Mouse (Mus musculus): ENCODE data around the gene B3galt1.

The B3galt1 gene

GRCm38 (mm10) chr2:67948408-67948807 is 382.7 kb downstream of the B3galt1 start:
- no peak for DNase-seq (ENCODE audit: low spot score)

- no peak for DNase-seq (ENCODE audit: low spot score)
Observed at GRCm38 (mm10) chr2:67956182-67956581, 390.5 kb downstream of the B3galt1 start.

- no peak for DNase-seq (ENCODE audit: low spot score)
Observed at GRCm38 (mm10) chr2:67957561-67957960, 391.9 kb downstream of the B3galt1 start.

- no peak for DNase-seq (ENCODE audit: low spot score)
Observed at GRCm38 (mm10) chr2:67960711-67961110, 395.0 kb downstream of the B3galt1 start.

GRCm38 (mm10) chr2:67968812-67969211 is 403.1 kb downstream of the B3galt1 start:
- DNase-seq (ENCODE audit: low spot score) = no peak

GRCm38 (mm10) chr2:67971091-67971490 is 405.4 kb downstream of the B3galt1 start:
- no peak for DNase-seq (ENCODE audit: low spot score)

- DNase-seq (ENCODE audit: low spot score) = no peak
Observed at GRCm38 (mm10) chr2:67971576-67971975, 405.9 kb downstream of the B3galt1 start.

- no peak for DNase-seq (ENCODE audit: low spot score)
Observed at GRCm38 (mm10) chr2:67975764-67976163, 410.1 kb downstream of the B3galt1 start.

GRCm38 (mm10) chr2:67976488-67976887 is 410.8 kb downstream of the B3galt1 start:
- no peak for DNase-seq (ENCODE audit: low spot score)

- no peak for DNase-seq (ENCODE audit: low spot score)
Observed at GRCm38 (mm10) chr2:67977620-67978262, 412.1 kb downstream of the B3galt1 start.

GRCm38 (mm10) chr2:67983563-67983962 is 417.9 kb downstream of the B3galt1 start:
- no peak for DNase-seq (ENCODE audit: low spot score)

GRCm38 (mm10) chr2:67985133-67985532 is 419.5 kb downstream of the B3galt1 start:
- DNase-seq (ENCODE audit: low spot score) = no peak

GRCm38 (mm10) chr2:67993421-67993820 is 427.8 kb downstream of the B3galt1 start:
- DNase-seq (ENCODE audit: low spot score) = no peak

- no peak for DNase-seq (ENCODE audit: low spot score)
Observed at GRCm38 (mm10) chr2:68003091-68003490, 437.4 kb downstream of the B3galt1 start.

- DNase-seq (ENCODE audit: low spot score) = no peak
Observed at GRCm38 (mm10) chr2:68005210-68005609, 439.5 kb downstream of the B3galt1 start.

- no peak for DNase-seq (ENCODE audit: low spot score)
Observed at GRCm38 (mm10) chr2:68005711-68006110, 440.0 kb downstream of the B3galt1 start.

- no peak for DNase-seq (ENCODE audit: low spot score)
Observed at GRCm38 (mm10) chr2:68011336-68011735, 445.7 kb downstream of the B3galt1 start.

GRCm38 (mm10) chr2:68020251-68020680 is 454.6 kb downstream of the B3galt1 start:
- DNase-seq (ENCODE audit: low spot score) = no peak

- DNase-seq (ENCODE audit: low spot score) = no peak
Observed at GRCm38 (mm10) chr2:68021541-68022152, 456.0 kb downstream of the B3galt1 start.

- no peak for DNase-seq (ENCODE audit: low spot score)
Observed at GRCm38 (mm10) chr2:68028811-68029210, 463.1 kb downstream of the B3galt1 start.

- no peak for DNase-seq (ENCODE audit: low spot score)
Observed at GRCm38 (mm10) chr2:68034711-68035110, 469.0 kb downstream of the B3galt1 start.

- no peak for DNase-seq (ENCODE audit: low spot score)
Observed at GRCm38 (mm10) chr2:68040752-68041151, 475.1 kb downstream of the B3galt1 start.

- DNase-seq (ENCODE audit: low spot score) = no peak
Observed at GRCm38 (mm10) chr2:68052481-68052880, 486.8 kb downstream of the B3galt1 start.

GRCm38 (mm10) chr2:68053243-68053642 is 487.6 kb downstream of the B3galt1 start:
- no peak for DNase-seq (ENCODE audit: low spot score)
